Mouse (Mus musculus) liver, embryonic 16.5 days (tissue): ENCODE data around the gene Fkbp6. TPM values are rescaled to one million over a fixed set of nuclear protein-coding genes. Genes with fewer than 3 reads are reported as not detected.

ENCODE experiments used
- ATAC-seq: fragments of 200-750 bp; cut with Nextera tagmentation; 2 replicates; pipeline ENCODE4 v1.8.0; 2017; ENCODE audit warnings: low read depth, mild to moderate bottlenecking, moderate number of reproducible peaks, moderate library complexity
- H3K27ac ChIP-seq: fragments of 300-500 bp; sonication (generic); 2 replicates; pipeline ENCODE4 v1.5.1; 2014; ENCODE audit warnings: mild to moderate bottlenecking, low read length
- H3K27me3 ChIP-seq: fragments of 300-500 bp; sonication (generic); 2 replicates; pipeline ENCODE4 v1.6.1; 2014; ENCODE audit warnings: low read depth, low read length, mixed read lengths; ENCODE audit not compliant: control insufficient read depth, insufficient read depth
- H3K36me3 ChIP-seq: fragments of 300-500 bp; sonication (generic); 2 replicates; pipeline ENCODE4 v1.6.1; 2014; ENCODE audit warnings: mild to moderate bottlenecking; ENCODE audit not compliant: control insufficient read depth, insufficient read depth
- H3K4me1 ChIP-seq: fragments of 300-500 bp; sonication (generic); 2 replicates; pipeline ENCODE4 v1.6.1; 2014; ENCODE audit warnings: low read depth, low read length, mixed read lengths; ENCODE audit not compliant: control insufficient read depth
- H3K4me2 ChIP-seq: fragments of 300-500 bp; sonication (generic); 2 replicates; pipeline ENCODE4 v1.6.1; 2014; ENCODE audit warnings: low read depth, low read length, mixed read lengths
- H3K4me3 ChIP-seq: fragments of 300-500 bp; sonication (generic); 2 replicates; pipeline ENCODE4 v1.5.1; 2014; ENCODE audit warnings: low read depth, mild to moderate bottlenecking, low read length
- H3K9ac ChIP-seq: fragments of 300-500 bp; sonication (generic); 2 replicates; pipeline ENCODE4 v1.6.1; 2014; ENCODE audit warnings: low read depth, low read length
- H3K9me3 ChIP-seq: fragments of 300-500 bp; sonication (generic); replicated peaks from 2 replicates; pipeline ENCODE4 v1.6.1; 2016; ENCODE audit warnings: low read length; ENCODE audit not compliant: control insufficient read depth
- WGBS: fragments of 180-500 bp; shearing (Covaris S2); extraction: QIAGEN DNeasy Blood & Tissue Kit; methylation state at CpG from one replicate; pipeline ENCODE4 v1.1.7; 2014; ENCODE audit not compliant: insufficient replicate concordance; 5-methylcytosine and 5-hydroxymethylcytosine counted together
- microRNA-seq: library from miRNA; unstranded; fragments of <30 nt; microRNA quantifications from one replicate; pipeline ENCODE4, GENCODE M21; 2016
- polyA plus RNA-seq: library from polyadenylated mRNA; unstranded; fragments of >200 nt; fragmentation: Nextera tagmentation; extraction: Ambion mirVana; gene quantifications from 2 replicates; pipeline ENCODE4 v1.2.1, GENCODE M21; 2015

The Fkbp6 gene
- polyA plus RNA-seq, 1 experiment from 2014 or later = not detected

DNA sequence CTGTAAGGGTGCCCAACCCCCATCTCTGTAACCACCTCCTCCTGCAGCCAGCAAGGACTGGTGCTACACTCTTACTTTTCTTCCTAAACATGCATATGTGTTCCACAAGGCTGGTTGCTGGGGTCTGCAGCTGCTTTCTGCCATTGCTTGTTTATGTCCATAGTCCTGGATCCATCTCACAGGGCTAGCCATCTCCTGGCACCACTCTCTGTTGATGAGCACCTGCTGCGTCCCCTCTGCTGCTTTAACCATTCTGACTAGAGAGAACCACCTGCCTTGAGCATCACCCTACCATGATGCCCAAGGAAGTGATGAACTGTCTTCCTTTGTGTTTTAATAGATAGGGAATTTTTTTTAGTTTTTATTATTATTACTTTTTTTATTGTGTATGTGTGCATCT is 106.7 kb downstream of the Fkbp6 start:
- no peak for ATAC-seq
- no peaks in the 10 kb centered on the region for H3K9me3 ChIP-seq
- no peak overlapping the region for H3K4me3 ChIP-seq
- H3K27me3 ChIP-seq = no peaks in the 10 kb centered on the region
- H3K4me2 ChIP-seq = no peak overlapping the region
- 88% methylated on average over 1 of the region's 1 CpGs for WGBS
- no peak overlapping the region for H3K9ac ChIP-seq
- peaks cover 83% of the 10 kb centered on the region for H3K36me3 ChIP-seq
- no peaks in the 10 kb centered on the region for H3K4me1 ChIP-seq
- no peak overlapping the region for H3K27ac ChIP-seq

GRCm38 (mm10) chr5:135242608-135243007 is 107.2 kb downstream of the Fkbp6 start:
- Histone ChIP-seq H3K4me2 (no peak overlapping the region), H3K4me1 (no peaks in the 10 kb centered on the region)

DNA sequence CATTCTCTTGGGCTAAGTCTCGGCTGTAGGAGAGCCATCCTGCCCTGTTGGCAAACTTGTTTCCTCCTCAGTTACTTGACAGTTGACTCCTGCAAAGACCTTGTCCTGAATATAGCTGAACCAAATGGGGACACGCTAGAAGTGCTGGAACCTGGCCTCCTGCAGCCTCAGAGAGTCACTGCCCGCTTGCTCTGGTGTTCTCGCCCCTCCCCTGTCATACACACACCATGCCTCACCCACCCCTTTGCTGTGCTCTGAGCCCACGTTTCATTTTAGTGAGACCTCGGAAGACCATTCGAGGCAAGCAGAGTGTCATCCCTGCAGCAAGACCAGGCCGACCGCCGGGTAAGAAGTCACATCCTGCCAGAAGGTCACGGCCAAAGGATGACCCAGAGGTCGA is 107.7 kb downstream of the Fkbp6 start:
- H3K36me3 ChIP-seq = peaks cover 94% of the 10 kb centered on the region
- no peaks in the 10 kb centered on the region for H3K9me3 ChIP-seq
- H3K4me1 ChIP-seq = no peaks in the 10 kb centered on the region
- H3K27me3 ChIP-seq = no peaks in the 10 kb centered on the region
- H3K4me2 ChIP-seq = no peak overlapping the region
- ATAC-seq = no peak
- no peak overlapping the region for H3K4me3 ChIP-seq
- H3K27ac ChIP-seq = no peak overlapping the region
- H3K9ac ChIP-seq = no peak overlapping the region
- WGBS = 89% methylated on average over 12 of the region's 12 CpGs

More at GRCm38 (mm10) chr5:135242608-135243007, 107.2 kb downstream of the Fkbp6 start:
- no peak overlapping the region for H3K4me3 ChIP-seq
- 94% methylated on average over 3 of the region's 3 CpGs for WGBS
- H3K36me3 ChIP-seq = peaks cover 89% of the 10 kb centered on the region
- H3K27ac ChIP-seq = no peak overlapping the region
- H3K9ac ChIP-seq = no peak overlapping the region
- no peak for ATAC-seq
- no peaks in the 10 kb centered on the region for H3K27me3 ChIP-seq
- no peaks in the 10 kb centered on the region for H3K9me3 ChIP-seq

Small RNA genes within 50 kb of the gene (microRNA-seq; reads per million reads assigned to microRNA genes)
- gene Mir7033 = 0.74 reads per million

Other genes with a start within 250 kb of the Fkbp6 start
- 11.1 and 11.6 TPM in 2 replicates for gene Tbl2, start 200.4 kb downstream of the Fkbp6 start, polyA plus RNA-seq
- gene Bcl7b, start 181.8 kb downstream of the Fkbp6 start, polyA plus RNA-seq = 24.8 and 25.8 TPM in 2 replicates
- gene Baz1b, start 162.8 kb downstream of the Fkbp6 start, polyA plus RNA-seq = 14.3 and 15.5 TPM in 2 replicates
- gene Fzd9, start 98.8 kb downstream of the Fkbp6 start, polyA plus RNA-seq = 0.14 and 0.34 TPM in 2 replicates
- gene Trim50, start 3.3 kb upstream of the Fkbp6 start, polyA plus RNA-seq = not detected in 2 replicates
- 12.1 and 14.4 TPM in 2 replicates for gene Nsun5, start 19.9 kb upstream of the Fkbp6 start, polyA plus RNA-seq
- 4.5 and 5.0 TPM in 2 replicates for gene Pom121, start 44.5 kb upstream of the Fkbp6 start, polyA plus RNA-seq
- 3.3 and 3.9 TPM in 2 replicates for gene Hip1, start 195.1 kb upstream of the Fkbp6 start, polyA plus RNA-seq
- gene Ccl26, start 213.5 kb upstream of the Fkbp6 start, polyA plus RNA-seq = not detected in 2 replicates
- gene Ccl24, start 223.0 kb upstream of the Fkbp6 start, polyA plus RNA-seq = 17.1 and 19.9 TPM in 2 replicates